Mouse (Mus musculus) hematopoietic multipotent progenitor cell, adult 10-12 weeks (in vitro differentiated cells): Measurements from ENCODE around the gene Dennd4b. TPM values are rescaled to one million over a fixed set of nuclear protein-coding genes. Genes with fewer than 3 reads are reported as not detected.

ENCODE experiments used
- polyA plus RNA-seq: library from polyadenylated mRNA; stranded (reverse); fragments of >175 nt; gene quantifications from 2 replicates; pipeline ENCODE4 v1.2.3, GENCODE M21; 2012; ENCODE audit warnings: low replicate concordance

Gene Dennd4b
- polyA plus RNA-seq = 218 and 692 TPM in 2 replicates

DNA sequence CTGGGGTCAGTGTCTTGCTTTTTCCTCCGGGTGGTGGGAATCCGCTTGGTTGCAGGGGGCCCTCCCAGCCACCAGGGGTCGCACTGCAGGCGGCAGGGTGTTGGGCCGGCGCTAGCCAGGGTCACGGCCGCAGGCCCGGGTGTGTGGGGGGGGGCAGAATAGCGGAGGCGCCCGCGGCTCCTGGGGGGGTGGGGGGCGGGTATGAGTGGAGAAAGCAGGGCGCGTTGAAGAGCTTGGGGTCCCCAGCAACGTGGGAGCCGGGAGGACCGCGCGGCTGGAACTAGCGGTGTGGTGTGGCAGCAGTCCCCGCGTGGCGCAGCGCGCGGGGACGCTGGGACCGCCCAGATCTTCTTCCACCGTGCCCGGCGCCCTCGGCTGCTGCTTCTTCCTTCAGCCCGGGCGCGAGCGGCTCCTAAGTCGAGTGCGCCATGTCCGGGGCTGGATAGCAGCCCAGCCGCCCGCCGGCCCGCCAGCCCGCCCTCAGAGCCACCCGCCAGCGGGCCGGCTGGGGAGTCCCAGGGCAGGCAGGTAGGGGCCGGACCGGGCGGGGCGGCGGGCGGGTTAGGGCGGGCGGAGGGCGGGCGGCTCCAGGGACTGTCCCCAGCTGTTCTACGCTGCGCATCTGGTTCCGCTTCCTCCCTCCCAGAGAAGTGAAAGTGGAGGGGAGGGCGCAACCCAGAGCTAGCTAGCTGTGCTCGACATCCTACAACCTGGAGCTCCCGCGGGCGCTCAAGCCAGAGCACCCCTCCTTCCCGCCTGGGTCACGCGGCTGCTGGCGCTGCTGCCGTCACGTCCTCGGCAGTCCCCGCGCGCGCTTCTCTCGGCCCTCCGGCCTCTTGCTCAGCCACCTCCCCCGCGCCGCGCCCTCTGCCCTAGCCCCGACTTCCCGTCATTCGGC lies at the start of gene Dennd4b:
Gene Dennd4b (plus strand): TSS at position 152 of the 898 bp plus-strand sequence.

DNA sequence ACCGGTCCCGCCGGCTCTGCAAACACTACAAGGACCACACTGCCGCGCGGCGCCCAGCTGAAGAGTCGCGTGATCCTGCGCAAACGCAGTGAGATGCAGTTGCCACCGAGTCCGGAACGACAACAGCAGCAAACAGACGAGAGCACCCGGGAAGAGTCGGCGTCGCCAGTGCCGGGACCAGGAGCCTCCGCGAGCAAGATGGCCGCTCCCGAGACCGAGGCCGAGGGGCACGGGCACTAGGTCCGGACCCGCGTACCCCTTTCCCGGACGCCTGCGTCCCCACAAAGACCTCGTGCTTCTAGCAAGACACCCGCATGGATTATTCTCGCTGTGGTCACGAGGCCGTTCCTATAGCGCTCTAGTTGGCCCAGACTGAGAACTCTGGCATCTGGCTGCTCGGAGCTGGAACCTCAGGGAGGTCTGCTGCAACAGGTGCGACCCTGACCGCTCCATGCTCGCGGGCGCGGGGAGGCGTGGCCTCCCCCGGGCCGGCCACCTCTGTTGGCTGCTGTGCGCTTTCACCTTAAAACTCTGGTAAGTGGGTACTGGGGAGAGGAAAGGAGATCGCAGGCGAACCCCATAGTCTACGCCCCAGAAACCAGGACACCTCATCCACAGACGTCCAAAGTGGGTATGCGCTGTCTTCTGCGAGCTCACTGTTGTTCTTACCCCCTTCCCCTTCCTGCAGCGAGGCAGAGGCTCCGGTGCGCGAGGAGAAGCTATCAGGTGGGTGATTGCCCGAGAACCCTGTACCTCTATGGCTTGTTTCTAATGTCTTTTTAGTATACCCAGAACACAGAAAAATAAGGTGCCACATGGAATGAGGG lies 33.3 kb upstream of the Dennd4b start, which contains the start of gene Jtb:
Gene Jtb (plus strand): TSS at position 91 of the 827 bp plus-strand sequence.

DNA sequence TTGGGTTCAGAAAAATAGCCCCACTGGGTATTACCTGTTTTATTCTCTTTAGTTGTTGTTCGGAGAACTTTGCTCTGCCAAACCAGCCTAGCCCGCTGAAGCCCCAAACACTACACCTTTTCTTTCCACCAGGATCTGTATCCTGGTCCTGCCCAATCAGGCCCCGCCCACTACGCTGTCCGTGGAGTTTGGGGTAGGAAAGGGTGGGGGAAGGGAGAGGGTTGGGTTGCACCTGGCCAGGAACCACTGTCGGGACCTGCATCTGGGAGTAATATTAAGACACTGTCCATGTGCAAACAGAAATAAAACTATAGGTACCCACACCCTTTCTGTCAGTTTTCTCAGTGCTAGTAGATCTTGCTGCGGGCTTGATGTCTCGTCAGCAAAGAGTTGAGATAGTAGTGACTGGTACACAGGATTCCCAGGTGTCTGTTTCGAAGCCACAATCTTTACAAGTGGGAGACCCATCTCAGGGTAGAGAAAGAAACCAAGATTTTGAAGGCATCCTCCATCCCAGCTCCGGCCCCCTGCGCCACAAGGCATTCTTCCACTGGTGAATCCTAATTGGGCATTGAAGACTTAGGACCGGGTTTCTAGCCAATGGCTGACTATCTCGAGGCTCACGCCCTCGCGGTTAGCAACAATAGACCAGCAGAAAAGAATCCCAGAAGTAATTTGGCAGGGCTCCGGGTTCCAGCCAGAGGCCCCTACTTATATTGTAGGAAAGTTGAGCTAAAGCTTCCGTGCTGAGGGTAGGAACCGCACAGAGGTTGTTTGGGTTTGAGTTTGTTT lies 21.8 kb upstream of the Dennd4b start, which contains the start of gene Creb3l4:
Gene Creb3l4 (minus strand): TSS at position 529 of the 792 bp plus-strand sequence.

DNA sequence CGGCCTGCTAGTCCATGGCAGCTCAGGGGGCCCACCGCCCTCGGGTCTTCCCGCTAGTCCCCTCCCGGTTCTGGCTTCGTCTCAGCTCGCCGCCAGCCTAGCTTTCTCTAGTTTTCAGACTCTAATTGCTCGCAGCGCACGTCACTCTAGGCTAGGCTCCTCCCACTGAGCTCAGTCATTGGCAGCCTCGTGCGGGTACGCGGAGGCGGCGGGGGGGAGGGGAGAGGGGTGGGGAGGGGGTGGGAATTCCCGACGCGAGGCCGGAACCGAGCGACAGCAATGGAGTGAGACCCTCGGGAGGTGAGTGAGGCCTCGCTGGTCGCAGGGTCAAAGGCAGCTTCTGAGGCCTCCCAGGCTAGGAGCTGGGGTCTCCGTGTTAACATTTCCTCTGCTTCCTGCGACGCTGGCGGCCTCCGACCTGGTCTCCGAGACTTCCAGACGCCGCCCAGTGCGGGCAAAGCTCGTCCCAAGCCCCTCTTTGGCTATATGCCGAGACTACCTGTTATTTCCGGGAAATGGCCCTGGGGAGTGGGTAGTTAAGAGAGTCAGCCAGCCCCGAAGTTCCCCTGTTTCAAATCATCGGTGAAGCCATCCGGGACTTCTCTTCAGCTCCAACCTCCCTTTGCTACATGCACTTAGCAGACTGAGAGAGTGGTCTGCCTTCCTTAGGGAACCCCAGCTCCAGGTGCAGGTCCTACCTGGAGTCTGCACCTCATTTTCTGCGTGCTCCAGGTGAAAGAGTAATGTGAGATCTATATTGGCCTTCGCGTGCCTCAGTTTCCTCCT lies 16.8 kb upstream of the Dennd4b start, which contains the start of gene Slc39a1:
Gene Slc39a1 (plus strand): TSS at position 213 of the 786 bp plus-strand sequence.

DNA sequence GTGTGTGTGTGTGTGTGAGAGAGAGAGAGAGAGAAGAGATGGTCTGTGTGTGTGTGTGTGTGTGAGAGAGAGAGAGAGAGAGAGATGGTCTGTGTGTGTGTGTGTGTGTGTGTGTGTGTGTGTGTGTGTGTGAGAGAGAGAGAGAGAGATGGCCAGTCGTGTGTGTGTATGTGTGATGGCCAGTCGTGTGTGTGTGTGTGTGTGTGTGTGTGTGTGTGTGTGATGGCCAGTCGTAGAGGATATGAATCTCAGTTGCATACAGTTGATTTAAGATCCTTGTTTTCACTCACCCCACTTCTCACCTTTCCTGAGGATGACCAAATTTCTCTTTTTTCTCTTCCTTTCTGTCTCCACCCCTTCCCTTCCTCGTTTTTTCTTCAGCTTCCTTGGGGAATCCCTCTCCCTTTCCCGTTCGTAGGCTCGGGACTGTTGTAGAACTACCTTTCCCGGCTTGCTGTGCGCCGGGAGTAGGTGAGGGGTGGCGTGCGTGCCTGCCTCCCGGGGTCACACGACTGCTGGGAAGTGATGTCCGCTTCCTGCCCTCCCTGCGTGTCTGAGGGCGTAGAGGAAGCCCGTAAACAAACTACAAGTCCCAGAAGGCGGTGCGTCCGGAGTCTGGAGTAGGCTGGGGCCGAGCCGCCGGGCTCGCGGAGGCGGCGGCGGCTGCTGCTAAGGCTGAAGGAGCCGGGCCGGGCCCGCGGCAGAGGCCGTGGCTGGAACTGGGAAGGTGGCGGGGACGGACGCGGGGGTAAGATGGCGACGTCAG lies 11.1 kb upstream of the Dennd4b start, which contains the start of gene Crtc2:
Gene Crtc2 (plus strand): TSS at position 511 of the 766 bp plus-strand sequence.

DNA sequence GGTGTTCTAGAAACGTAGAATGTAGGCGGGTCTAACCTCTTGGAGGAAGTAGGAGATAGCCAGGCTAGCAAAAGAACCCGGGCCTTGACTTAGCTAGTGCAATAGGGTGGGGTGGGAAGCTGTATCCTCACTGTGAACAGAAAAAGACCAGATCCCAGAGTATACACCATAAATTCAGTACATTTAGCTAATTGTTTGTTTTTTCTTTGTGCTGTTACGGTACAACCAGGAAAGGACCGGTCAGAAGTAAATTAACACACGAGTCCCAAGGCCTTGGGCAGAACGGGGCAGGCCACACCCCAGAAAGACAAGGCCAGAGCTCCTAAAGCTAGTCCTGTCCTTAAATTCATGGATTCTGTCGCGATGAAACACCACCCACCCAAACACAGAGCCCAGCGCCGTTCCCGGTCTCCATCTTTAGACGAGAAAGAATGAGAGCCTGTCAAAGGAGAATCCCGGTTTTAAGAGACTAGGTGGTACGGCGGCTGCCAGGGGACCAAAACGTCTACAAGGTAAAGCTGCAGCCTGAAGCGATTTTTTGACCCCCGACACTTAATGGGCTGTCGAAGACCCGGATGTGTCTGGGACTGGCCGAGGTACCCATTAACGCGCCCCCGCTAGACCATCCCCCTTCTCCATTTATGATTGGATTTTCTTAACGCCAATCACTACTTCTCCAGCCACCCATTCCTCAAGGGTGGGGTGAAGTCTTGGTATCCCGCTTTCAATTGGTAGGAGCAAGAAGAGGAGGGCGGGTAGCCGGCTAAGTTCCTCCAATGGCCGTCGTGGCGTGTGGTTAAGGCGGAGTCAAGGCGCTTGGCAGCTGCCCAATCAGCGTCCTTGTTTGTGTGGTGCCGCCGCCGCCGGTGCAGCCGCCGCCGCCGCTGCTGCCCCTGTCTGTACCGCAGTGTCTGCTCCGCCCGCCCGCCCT lies 27.6 kb downstream of the Dennd4b start, which contains the start of gene Gatad2b:
Gene Gatad2b (plus strand): TSS at position 834 of the 931 bp plus-strand sequence.

Other genes starting within 250 kb of the Dennd4b start
- gene 4933434E20Rik, start 213.5 kb upstream of the Dennd4b start, polyA plus RNA-seq = 13.2 and 39.5 TPM in 2 replicates
- 97.5 and 134 TPM in 2 replicates for gene Ubap2l, start 212.6 kb upstream of the Dennd4b start, polyA plus RNA-seq
- gene Tpm3, start 192.5 kb upstream of the Dennd4b start, polyA plus RNA-seq = 235 and 367 TPM in 2 replicates
- 0.02 TPM in 1 of 2 replicates, not detected in the other for gene Nup210l, start 161.1 kb upstream of the Dennd4b start, polyA plus RNA-seq
- gene Rps27, start 51.5 kb upstream of the Dennd4b start, polyA plus RNA-seq = 704 and 1,048 TPM in 2 replicates
- 1.4 and 1.5 TPM in 2 replicates for gene Rab13, start 51.5 kb upstream of the Dennd4b start, polyA plus RNA-seq
- 128 and 313 TPM in 2 replicates for gene Jtb, start 33.6 kb upstream of the Dennd4b start, polyA plus RNA-seq
- gene Creb3l4, start 21.7 kb upstream of the Dennd4b start, polyA plus RNA-seq = not detected in 2 replicates
- 18.2 and 18.6 TPM in 2 replicates for gene Slc39a1, start 17.0 kb upstream of the Dennd4b start, polyA plus RNA-seq
- 151 and 168 TPM in 2 replicates for gene Crtc2, start 11.0 kb upstream of the Dennd4b start, polyA plus RNA-seq
- gene Gatad2b, start 28.0 kb downstream of the Dennd4b start, polyA plus RNA-seq = 5.7 and 10.3 TPM in 2 replicates
- 2.6 and 4.0 TPM in 2 replicates for gene Slc27a3, start 124.8 kb downstream of the Dennd4b start, polyA plus RNA-seq
- gene Ints3, start 168.4 kb downstream of the Dennd4b start, polyA plus RNA-seq = 27.3 and 32.4 TPM in 2 replicates
- gene Npr1, start 200.7 kb downstream of the Dennd4b start, polyA plus RNA-seq = 0.16 and 1.8 TPM in 2 replicates
- gene Ilf2, start 210.9 kb downstream of the Dennd4b start, polyA plus RNA-seq = 6.0 and 9.8 TPM in 2 replicates
- 5.7 and 5.9 TPM in 2 replicates for gene Snapin, start 225.8 kb downstream of the Dennd4b start, polyA plus RNA-seq
- 75.5 and 121 TPM in 2 replicates for gene Chtop, start 244.3 kb downstream of the Dennd4b start, polyA plus RNA-seq
- 8.5 and 9.8 TPM in 2 replicates for gene S100a1, start 249.2 kb downstream of the Dennd4b start, polyA plus RNA-seq
- gene S100a13, start 249.2 kb downstream of the Dennd4b start, polyA plus RNA-seq = 8.5 TPM in 2 replicates